Mouse (Mus musculus) thymus, postnatal 0 days (tissue): Measurements from ENCODE around the gene Ugdh. TPM values are rescaled to one million over a fixed set of nuclear protein-coding genes. Genes with fewer than 3 reads are reported as not detected.

ENCODE experiments used
- DNase-seq: peaks from one replicate; pipeline ENCODE4 v3.0.0-alpha.2; 2015; ENCODE audit warnings: low spot score
- polyA plus RNA-seq: library from polyadenylated mRNA; unstranded; fragments of >200 nt; fragmentation: Nextera tagmentation; extraction: Ambion mirVana; gene quantifications from 2 replicates; pipeline ENCODE4 v1.2.1, GENCODE M21; 2015

Ugdh gene
- polyA plus RNA-seq, 1 experiment from 2014 or later, result 58.2 TPM

- DNase-seq, result no peak
These were observed 6.3 kb downstream of the Ugdh start for GRCm38 (mm10) chr5:65429441-65429840.

GRCm38 (mm10) chr5:65428321-65428720 is 7.4 kb downstream of the Ugdh start:
- no peak for DNase-seq

GRCm38 (mm10) chr5:65425251-65425650 is 10.5 kb downstream of the Ugdh start:
- DNase-seq, result no peak

GRCm38 (mm10) chr5:65424215-65424614 is 11.5 kb downstream of the Ugdh start:
- DNase-seq, result no peak

DNA sequence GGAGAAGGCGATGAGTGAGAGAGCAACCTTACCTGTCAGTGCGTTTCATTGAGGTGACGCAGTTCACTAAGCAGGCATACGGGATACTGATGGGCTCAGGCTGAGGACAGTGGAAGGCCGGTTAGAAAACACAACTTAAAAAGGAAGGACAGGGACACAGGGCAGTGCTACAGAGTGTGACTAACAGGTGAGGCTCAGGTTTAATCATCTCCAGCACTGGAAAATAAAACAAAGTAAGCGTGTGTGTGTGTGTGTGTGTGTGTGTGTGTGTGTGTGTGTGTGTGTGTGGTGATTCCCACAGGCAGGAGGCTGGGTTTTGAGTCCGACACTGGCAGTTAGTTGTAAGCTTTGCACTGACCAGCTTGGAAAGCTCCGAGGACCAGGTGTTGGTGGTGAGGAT is 12.9 kb downstream of the Ugdh start:
- DNase-seq, result no peak

DNA sequence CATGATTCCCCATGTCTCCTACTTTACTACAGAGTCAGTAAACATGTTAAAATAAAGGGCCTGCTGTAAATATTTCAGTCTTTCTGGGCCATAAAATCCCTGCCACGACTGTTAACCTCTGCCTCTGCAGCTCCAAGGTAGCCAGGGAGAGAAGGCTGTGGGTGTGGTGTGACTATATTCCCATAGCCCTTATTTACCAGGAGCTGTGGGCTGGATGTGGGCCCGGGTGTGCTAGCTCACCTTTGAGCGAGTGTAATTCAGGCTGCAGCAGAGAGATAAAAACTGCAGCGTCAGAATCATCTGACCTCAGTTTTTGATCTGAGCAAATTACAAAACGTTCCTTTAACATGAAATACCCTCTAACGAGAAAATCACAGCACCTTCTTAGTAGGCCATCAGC is 14.9 kb downstream of the Ugdh start:
- no peak for DNase-seq

DNA sequence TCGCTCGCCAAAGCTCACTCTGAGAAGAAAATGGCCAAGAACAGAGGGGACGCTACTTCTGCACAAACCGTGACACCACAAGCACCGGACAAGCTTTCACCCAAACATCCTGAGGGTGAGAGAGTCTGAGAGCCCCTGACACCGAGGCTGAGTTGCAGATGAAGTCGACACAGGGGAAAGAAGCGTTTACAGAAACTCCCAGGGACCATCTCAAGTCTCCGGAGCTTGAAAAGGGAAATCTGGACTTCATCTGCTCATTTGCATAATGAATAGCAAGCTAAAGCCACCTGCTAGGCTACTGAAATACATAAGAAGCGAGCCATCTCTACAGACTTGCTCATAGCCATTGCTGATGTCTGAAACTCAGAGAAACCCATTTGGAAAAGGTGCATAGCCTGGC is 16.6 kb downstream of the Ugdh start:
- DNase-seq, result no peak

GRCm38 (mm10) chr5:65415653-65416458 is 19.9 kb downstream of the Ugdh start:
- no peak for DNase-seq

DNA sequence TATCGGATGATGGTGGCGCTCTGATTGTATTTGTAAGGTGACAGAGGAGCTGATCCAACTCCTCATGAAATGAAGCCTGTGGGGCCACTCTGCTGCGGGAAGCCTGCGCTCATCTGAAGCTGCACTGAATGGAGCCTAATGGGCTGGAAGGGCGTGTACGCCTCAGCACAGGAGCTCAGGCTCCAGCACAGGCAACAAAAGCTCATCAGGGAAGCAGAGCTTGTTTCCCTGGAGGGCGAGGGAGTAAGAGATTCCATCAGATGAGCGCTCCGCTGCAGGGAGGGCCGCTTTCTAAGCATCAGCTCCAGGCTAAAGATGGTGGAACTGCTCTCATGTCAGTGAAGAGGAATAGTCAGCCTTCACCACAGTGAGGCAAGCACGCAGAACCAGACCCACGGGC is 27.8 kb downstream of the Ugdh start:
- no peak for DNase-seq

DNA sequence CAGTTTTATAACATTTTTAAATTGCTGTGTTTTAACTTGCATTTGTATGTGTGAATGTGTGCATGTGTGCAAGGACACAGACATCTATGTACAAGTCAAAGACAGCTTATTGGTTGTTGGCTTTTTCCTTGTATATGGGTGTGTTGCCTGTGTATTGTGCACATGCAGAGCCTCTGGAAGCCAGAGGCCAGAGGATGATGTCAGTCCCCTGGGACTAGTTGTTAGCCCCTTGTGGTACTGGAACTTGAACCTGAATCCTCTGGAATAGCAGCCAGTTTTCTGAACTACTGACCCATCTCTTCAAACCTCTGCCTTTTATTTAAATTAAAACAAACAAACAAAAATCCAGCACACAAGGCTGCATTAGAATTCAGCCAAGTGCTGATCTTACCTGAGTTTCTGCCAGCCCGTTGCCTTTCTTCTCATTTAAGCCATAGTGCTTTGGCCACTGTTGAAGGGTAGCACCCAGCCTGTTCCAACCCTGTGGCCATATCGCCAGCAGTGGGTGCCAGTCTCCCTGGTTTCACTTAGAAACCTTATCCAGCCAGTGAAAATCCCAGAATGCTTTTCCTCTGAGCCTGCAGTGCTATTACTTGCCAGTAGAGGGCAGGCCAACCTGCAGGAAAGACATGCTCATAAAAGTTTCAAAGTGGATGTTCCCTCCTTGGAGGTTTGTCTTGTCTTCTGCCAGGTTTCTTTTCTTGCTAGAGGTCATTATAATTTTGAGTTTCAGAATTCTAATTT is 34.3 kb downstream of the Ugdh start:
- peak; percentile 80 for DNase-seq

- no peak for DNase-seq
These were observed 41.3 kb downstream of the Ugdh start for GRCm38 (mm10) chr5:65394425-65394824.

- peak; percentile 54 for DNase-seq
These were observed 44.0 kb downstream of the Ugdh start for GRCm38 (mm10) chr5:65391753-65392152.

- DNase-seq, result peak; percentile 98
These were observed 44.8 kb downstream of the Ugdh start, which contains the start of the genes Rpl9 and Lias for GRCm38 (mm10) chr5:65390648-65391644. TSS of gene Rpl9 (minus strand) at chr5:65391444. TSS of gene Lias (plus strand) at chr5:65391497.

GRCm38 (mm10) chr5:65387008-65387867 is 48.5 kb downstream of the Ugdh start:
- DNase-seq, result no peak

GRCm38 (mm10) chr5:65385704-65386103 is 50.0 kb downstream of the Ugdh start:
- no peak for DNase-seq

GRCm38 (mm10) chr5:65374746-65375145 is 61.0 kb downstream of the Ugdh start:
- DNase-seq, result no peak

- no peak for DNase-seq
These were observed 64.2 kb downstream of the Ugdh start for GRCm38 (mm10) chr5:65371551-65371950.

DNA sequence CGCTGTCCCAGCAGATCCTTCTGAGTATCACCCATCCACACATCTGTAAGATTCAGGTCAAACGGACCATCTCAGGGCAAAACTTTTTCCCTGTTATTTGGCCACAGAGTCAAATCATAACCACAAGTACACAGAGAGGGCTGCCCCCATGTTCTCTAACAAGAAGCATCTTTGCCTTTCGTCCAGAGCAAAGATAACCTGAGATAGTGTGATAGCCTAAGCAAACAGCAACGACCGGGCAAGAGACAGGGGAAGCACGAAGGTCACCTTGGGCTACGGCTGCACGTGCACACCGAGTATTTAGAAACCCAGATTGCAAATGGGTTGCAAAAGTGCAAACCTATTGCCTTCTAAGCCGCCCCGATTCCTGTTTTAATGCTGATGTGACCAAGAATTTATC is 67.9 kb downstream of the Ugdh start:
- no peak for DNase-seq
